Mouse (Mus musculus): ENCODE measurements around the gene Psmd2. TPM values are rescaled to one million over a fixed set of nuclear protein-coding genes. Genes with fewer than 3 reads are reported as not detected.

Gene Psmd2
- polyA plus RNA-seq, 1 experiment from 2014 or later, result 314 TPM

- Histone ChIP-seq H3K4me2 (ENCODE audit: low read depth, low read length) (no peak overlapping the region), H3K9me3 (ENCODE audit: control insufficient read depth, low read length) (no peaks in the 10 kb centered on the region), H3K36me3 (ENCODE audit: control insufficient read depth, insufficient read depth, low read length) (peaks cover 24% of the 10 kb centered on the region)
Measured at GRCm38 (mm10) chr16:20712190-20712589, 60.7 kb downstream of the Psmd2 start.

DNA sequence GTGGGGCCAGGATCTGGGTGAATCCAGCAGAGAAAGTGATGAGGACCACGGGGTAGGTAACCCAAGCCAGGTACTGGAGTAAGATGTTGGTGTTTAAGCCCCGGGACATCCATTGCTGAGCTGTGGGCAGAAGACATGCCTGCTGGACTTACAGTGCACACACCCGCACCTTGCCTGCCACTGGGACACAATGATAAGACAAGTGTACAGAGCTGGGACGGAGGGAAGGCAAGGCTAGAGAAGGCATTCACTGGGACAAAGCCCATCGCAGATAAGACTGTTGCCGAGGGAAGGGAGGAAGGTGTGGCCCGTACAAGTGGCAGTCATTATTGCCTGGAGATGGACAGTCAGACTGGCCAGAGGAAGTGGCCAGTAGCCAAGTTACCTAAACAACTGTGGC, 61.4 kb downstream of the Psmd2 start:
- no peak for ATAC-seq (ENCODE audit: low read depth)
- H3K4me1 ChIP-seq (ENCODE audit: control insufficient read depth, insufficient read depth, low read length), result peaks cover 27% of the 10 kb centered on the region
- no peaks in the 10 kb centered on the region for H3K27me3 ChIP-seq (ENCODE audit: control insufficient read depth, insufficient read depth, low read length)
- H3K9ac ChIP-seq (replicated peaks; ENCODE audit: low read depth, low read length), result no peak overlapping the region
- no peak overlapping the region for H3K4me3 ChIP-seq (ENCODE audit: low read depth, low read length)
- 92% methylated on average over 7 of the region's 7 CpGs for WGBS
- H3K9me3 ChIP-seq (ENCODE audit: control insufficient read depth, low read length), result no peaks in the 10 kb centered on the region
- H3K27ac ChIP-seq (ENCODE audit: low read depth, low read length), result no peak overlapping the region
- no peak overlapping the region for H3K4me2 ChIP-seq (ENCODE audit: low read depth, low read length)
- peaks cover 20% of the 10 kb centered on the region for H3K36me3 ChIP-seq (ENCODE audit: control insufficient read depth, insufficient read depth, low read length)

More at GRCm38 (mm10) chr16:20712190-20712589, 60.7 kb downstream of the Psmd2 start:
- Histone ChIP-seq H3K27me3 (ENCODE audit: control insufficient read depth, insufficient read depth, low read length) (no peaks in the 10 kb centered on the region), H3K9ac (replicated peaks; ENCODE audit: low read depth, low read length) (no peak overlapping the region), H3K4me3 (ENCODE audit: low read depth, low read length) (no peak overlapping the region), H3K27ac (ENCODE audit: low read depth, low read length) (no peak overlapping the region), H3K4me1 (ENCODE audit: control insufficient read depth, insufficient read depth, low read length) (peaks cover 26% of the 10 kb centered on the region)
- no peak for ATAC-seq (ENCODE audit: low read depth)
- WGBS, result 80% methylated on average over 9 of the region's 9 CpGs

MicroRNA genes within 50 kb of the gene (microRNA counts, 519-probe panel; counts per million panel counts)
- microRNA mmu-miR-1224, result 2,817 counts per million, percentile 18 among the panel's probes with 10 or more counts

Small RNA genes within 50 kb of the gene (microRNA-seq; reads per million reads assigned to microRNA genes)
- gene Mir1224, result 44.9 reads per million, percentile 34 among the genes with 10 or more reads in this experiment

Other genes starting within 250 kb of the Psmd2 start
- 149 and 173 TPM in 2 replicates for gene Abcc5, start 225.3 kb upstream of the Psmd2 start, polyA plus RNA-seq (2014; fragmentation: Nextera tagmentation; extraction: Ambion mirVana)
- 84.9 and 108 TPM in 2 replicates for gene Eif2b5, start 152.8 kb upstream of the Psmd2 start, polyA plus RNA-seq (2014; fragmentation: Nextera tagmentation; extraction: Ambion mirVana)
- gene Dvl3, start 134.7 kb upstream of the Psmd2 start, polyA plus RNA-seq (2014; fragmentation: Nextera tagmentation; extraction: Ambion mirVana), result 39.7 and 40.6 TPM in 2 replicates
- 1,186 and 1,271 TPM in 2 replicates for gene Ap2m1, start 116.2 kb upstream of the Psmd2 start, polyA plus RNA-seq (2014; fragmentation: Nextera tagmentation; extraction: Ambion mirVana)
- gene Abcf3, start 103.1 kb upstream of the Psmd2 start, polyA plus RNA-seq (2014; fragmentation: Nextera tagmentation; extraction: Ambion mirVana), result 72.6 and 82.2 TPM in 2 replicates
- 27.1 and 40.4 TPM in 2 replicates for gene Vwa5b2, start 62.2 kb upstream of the Psmd2 start, polyA plus RNA-seq (2014; fragmentation: Nextera tagmentation; extraction: Ambion mirVana)
- gene Eef1akmt4, start 40.1 kb upstream of the Psmd2 start, polyA plus RNA-seq (2014; fragmentation: Nextera tagmentation; extraction: Ambion mirVana), result 9.9 and 10.5 TPM in 2 replicates
- gene Gm49333, start 40.0 kb upstream of the Psmd2 start, polyA plus RNA-seq (2014; fragmentation: Nextera tagmentation; extraction: Ambion mirVana), result not detected in 2 replicates
- gene Alg3, start 39.9 kb upstream of the Psmd2 start, polyA plus RNA-seq (2014; fragmentation: Nextera tagmentation; extraction: Ambion mirVana), result 43.7 and 44.6 TPM in 2 replicates
- gene Camk2n2, start 30.4 kb upstream of the Psmd2 start, polyA plus RNA-seq (2014; fragmentation: Nextera tagmentation; extraction: Ambion mirVana), result 48.8 and 69.4 TPM in 2 replicates
- 14.2 and 16.4 TPM in 2 replicates for gene Ece2, start 21.8 kb upstream of the Psmd2 start, polyA plus RNA-seq (2014; fragmentation: Nextera tagmentation; extraction: Ambion mirVana)
- gene Eif4g1, start 16.7 kb downstream of the Psmd2 start, polyA plus RNA-seq (2014; fragmentation: Nextera tagmentation; extraction: Ambion mirVana), result 112 and 134 TPM in 2 replicates
- 42.5 and 48.2 TPM in 2 replicates for gene Fam131a, start 41.6 kb downstream of the Psmd2 start, polyA plus RNA-seq (2014; fragmentation: Nextera tagmentation; extraction: Ambion mirVana)
- 91.4 and 100 TPM in 2 replicates for gene Polr2h, start 66.0 kb downstream of the Psmd2 start, polyA plus RNA-seq (2014; fragmentation: Nextera tagmentation; extraction: Ambion mirVana)
- 30.7 and 31.3 TPM in 2 replicates for gene Clcn2, start 66.1 kb downstream of the Psmd2 start, polyA plus RNA-seq (2014; fragmentation: Nextera tagmentation; extraction: Ambion mirVana)
- 6.6 and 7.0 TPM in 2 replicates for gene Chrd, start 81.5 kb downstream of the Psmd2 start, polyA plus RNA-seq (2014; fragmentation: Nextera tagmentation; extraction: Ambion mirVana)
- 0.99 and 1.6 TPM in 2 replicates for gene Thpo, start 82.9 kb downstream of the Psmd2 start, polyA plus RNA-seq (2014; fragmentation: Nextera tagmentation; extraction: Ambion mirVana)

All from neural tube, embryonic 14.5 days (tissue).